Mouse (Mus musculus): ENCODE results near the gene Snx10. TPM values are rescaled to one million over a fixed set of nuclear protein-coding genes. Genes with fewer than 3 reads are reported as not detected.

Gene Snx10
- polyA plus RNA-seq, 1 experiment: 8.8 TPM

Other genes with a start within 250 kb of the Snx10 start
- gene Nfe2l3, start 91.2 kb upstream of the Snx10 start, polyA plus RNA-seq (2012; rRNA removed): 9.6 and 16.9 TPM in 2 replicates
- gene Hnrnpa2b1, start 54.0 kb upstream of the Snx10 start, polyA plus RNA-seq (2012; rRNA removed): 105 and 142 TPM in 2 replicates
- gene Cbx3, start 53.5 kb upstream of the Snx10 start, polyA plus RNA-seq (2012; rRNA removed): 10.2 and 16.3 TPM in 2 replicates

All from gonadal fat pad, adult 2 months (tissue).